Mouse (Mus musculus): ENCODE results near the gene Tbc1d30. TPM values are rescaled to one million over a fixed set of nuclear protein-coding genes. Genes with fewer than 3 reads are reported as not detected.
A peak's percentile ranks its signal among the peaks of the same experiment; 100 is the strongest.

The Tbc1d30 gene
- polyA plus RNA-seq, 1 experiment from 2014 or later = 2.8 TPM

- 84% methylated on average over 8 of the region's 8 CpGs for WGBS
- Histone ChIP-seq H3K27ac (ENCODE audit: low read depth, low read length) (no peak overlapping the region), H3K4me2 (no peak overlapping the region), H3K4me3 (ENCODE audit: low read depth, low read length) (no peak overlapping the region), H3K27me3 (ENCODE audit: control insufficient read depth, insufficient read depth, low read length) (0 out of 2 replicates have a peak, but pooled peaks cover 2% of the 10 kb centered on the region), H3K36me3 (ENCODE audit: control insufficient read depth, insufficient read depth, low read length) (no peaks in the 10 kb centered on the region), H3K9me3 (ENCODE audit: control insufficient read depth, low read length) (no peaks in the 10 kb centered on the region), H3K4me1 (ENCODE audit: control insufficient read depth, insufficient read depth, low read length) (no peaks in the 10 kb centered on the region), H3K9ac (ENCODE audit: low read length) (no peak overlapping the region)
- DNase-seq (ENCODE audit: low spot score, missing footprints) (no peak), ATAC-seq (ENCODE audit: low FRiP score) (no peak)
Measured at GRCm38 (mm10) chr10:121254343-121254742, 96.7 kb downstream of the Tbc1d30 start.

GRCm38 (mm10) chr10:121252781-121253180, 98.3 kb downstream of the Tbc1d30 start:
- Histone ChIP-seq H3K4me2 (no peak overlapping the region), H3K4me1 (ENCODE audit: control insufficient read depth, insufficient read depth, low read length) (no peaks in the 10 kb centered on the region), H3K27ac (ENCODE audit: low read depth, low read length) (no peak overlapping the region), H3K9me3 (ENCODE audit: control insufficient read depth, low read length) (no peaks in the 10 kb centered on the region), H3K27me3 (ENCODE audit: control insufficient read depth, insufficient read depth, low read length) (0 out of 2 replicates have a peak, but pooled peaks cover 2% of the 10 kb centered on the region), H3K36me3 (ENCODE audit: control insufficient read depth, insufficient read depth, low read length) (no peaks in the 10 kb centered on the region), H3K9ac (ENCODE audit: low read length) (no peak overlapping the region), H3K4me3 (ENCODE audit: low read depth, low read length) (no peak overlapping the region)
- 74% methylated on average over 7 of the region's 7 CpGs for WGBS
- ATAC-seq (ENCODE audit: low FRiP score) (no peak), DNase-seq (ENCODE audit: low spot score, missing footprints) (no peak)

- ATAC-seq (ENCODE audit: low FRiP score) = no peak
Measured at GRCm38 (mm10) chr10:121251191-121251590, 99.9 kb downstream of the Tbc1d30 start.

GRCm38 (mm10) chr10:121249820-121250219, 101.3 kb downstream of the Tbc1d30 start:
- Histone ChIP-seq H3K9me3 (ENCODE audit: control insufficient read depth, low read length) (no peaks in the 10 kb centered on the region), H3K27me3 (ENCODE audit: control insufficient read depth, insufficient read depth, low read length) (no peaks in the 10 kb centered on the region), H3K4me2 (no peak overlapping the region), H3K4me3 (ENCODE audit: low read depth, low read length) (no peak overlapping the region), H3K9ac (ENCODE audit: low read length) (no peak overlapping the region), H3K36me3 (ENCODE audit: control insufficient read depth, insufficient read depth, low read length) (no peaks in the 10 kb centered on the region), H3K4me1 (ENCODE audit: control insufficient read depth, insufficient read depth, low read length) (no peaks in the 10 kb centered on the region), H3K27ac (ENCODE audit: low read depth, low read length) (no peak overlapping the region)
- 93% methylated on average over 4 of the region's 4 CpGs for WGBS
- ATAC-seq (ENCODE audit: low FRiP score) (no peak), DNase-seq (ENCODE audit: low spot score, missing footprints) (no peak)

More at GRCm38 (mm10) chr10:121251191-121251590, 99.9 kb downstream of the Tbc1d30 start:
- Histone ChIP-seq H3K9me3 (ENCODE audit: control insufficient read depth, low read length) (no peaks in the 10 kb centered on the region), H3K4me1 (ENCODE audit: control insufficient read depth, insufficient read depth, low read length) (no peaks in the 10 kb centered on the region), H3K36me3 (ENCODE audit: control insufficient read depth, insufficient read depth, low read length) (no peaks in the 10 kb centered on the region), H3K27ac (ENCODE audit: low read depth, low read length) (no peak overlapping the region), H3K27me3 (ENCODE audit: control insufficient read depth, insufficient read depth, low read length) (0 out of 2 replicates have a peak, but pooled peaks cover 2% of the 10 kb centered on the region), H3K9ac (ENCODE audit: low read length) (no peak overlapping the region), H3K4me2 (no peak overlapping the region), H3K4me3 (ENCODE audit: low read depth, low read length) (no peak overlapping the region)
- WGBS = 76% methylated on average over 8 of the region's 8 CpGs
- DNase-seq (ENCODE audit: low spot score, missing footprints) = peak; percentile 21

- H3K4me2 ChIP-seq = no peak overlapping the region
- no peak overlapping the region for H3K27ac ChIP-seq (ENCODE audit: low read depth, low read length)
- no peaks in the 10 kb centered on the region for H3K27me3 ChIP-seq (ENCODE audit: control insufficient read depth, insufficient read depth, low read length)
- no peaks in the 10 kb centered on the region for H3K4me1 ChIP-seq (ENCODE audit: control insufficient read depth, insufficient read depth, low read length)
- H3K9me3 ChIP-seq (ENCODE audit: control insufficient read depth, low read length) = no peaks in the 10 kb centered on the region
- H3K36me3 ChIP-seq (ENCODE audit: control insufficient read depth, insufficient read depth, low read length) = no peaks in the 10 kb centered on the region
- no peak overlapping the region for H3K9ac ChIP-seq (ENCODE audit: low read length)
- DNase-seq (ENCODE audit: low spot score, missing footprints) (no peak), ATAC-seq (ENCODE audit: low FRiP score) (no peak)
- no peak overlapping the region for H3K4me3 ChIP-seq (ENCODE audit: low read depth, low read length)
- WGBS = 93% methylated on average over 11 of the region's 11 CpGs
Measured at GRCm38 (mm10) chr10:121247545-121247944, 103.5 kb downstream of the Tbc1d30 start.

GRCm38 (mm10) chr10:121246971-121247370, 104.1 kb downstream of the Tbc1d30 start:
- Histone ChIP-seq H3K36me3 (ENCODE audit: control insufficient read depth, insufficient read depth, low read length) (no peaks in the 10 kb centered on the region), H3K4me1 (ENCODE audit: control insufficient read depth, insufficient read depth, low read length) (no peaks in the 10 kb centered on the region), H3K27ac (ENCODE audit: low read depth, low read length) (no peak overlapping the region), H3K9me3 (ENCODE audit: control insufficient read depth, low read length) (no peaks in the 10 kb centered on the region), H3K4me3 (ENCODE audit: low read depth, low read length) (no peak overlapping the region), H3K27me3 (ENCODE audit: control insufficient read depth, insufficient read depth, low read length) (no peaks in the 10 kb centered on the region), H3K9ac (ENCODE audit: low read length) (no peak overlapping the region), H3K4me2 (no peak overlapping the region)
- WGBS = 89% methylated on average over 21 of the region's 21 CpGs
- DNase-seq (ENCODE audit: low spot score, missing footprints) (no peak), ATAC-seq (ENCODE audit: low FRiP score) (no peak)

GRCm38 (mm10) chr10:121243373-121244207, 107.5 kb downstream of the Tbc1d30 start:
- Histone ChIP-seq H3K4me3 (ENCODE audit: low read depth, low read length) (no peak overlapping the region), H3K36me3 (ENCODE audit: control insufficient read depth, insufficient read depth, low read length) (no peaks in the 10 kb centered on the region), H3K9ac (ENCODE audit: low read length) (no peak overlapping the region), H3K27ac (ENCODE audit: low read depth, low read length) (no peak overlapping the region), H3K4me1 (ENCODE audit: control insufficient read depth, insufficient read depth, low read length) (no peaks in the 10 kb centered on the region), H3K27me3 (ENCODE audit: control insufficient read depth, insufficient read depth, low read length) (no peaks in the 10 kb centered on the region), H3K4me2 (no peak overlapping the region), H3K9me3 (ENCODE audit: control insufficient read depth, low read length) (no peaks in the 10 kb centered on the region)
- DNase-seq (ENCODE audit: low spot score, missing footprints) (peak; percentile 67), ATAC-seq (ENCODE audit: low FRiP score) (no peak)
- 92% methylated on average over 23 of the region's 23 CpGs for WGBS

- 81% methylated on average over 10 of the region's 10 CpGs for WGBS
- no peak overlapping the region for H3K27ac ChIP-seq (ENCODE audit: low read depth, low read length)
- H3K27me3 ChIP-seq (ENCODE audit: control insufficient read depth, insufficient read depth, low read length) = no peaks in the 10 kb centered on the region
Measured at GRCm38 (mm10) chr10:121242596-121242995, 108.5 kb downstream of the Tbc1d30 start.

GRCm38 (mm10) chr10:121239065-121239464, 112.0 kb downstream of the Tbc1d30 start:
- Histone ChIP-seq H3K27ac (ENCODE audit: low read depth, low read length) (no peak overlapping the region), H3K4me1 (ENCODE audit: control insufficient read depth, insufficient read depth, low read length) (no peaks in the 10 kb centered on the region), H3K4me2 (no peak overlapping the region), H3K9me3 (ENCODE audit: control insufficient read depth, low read length) (no peaks in the 10 kb centered on the region), H3K4me3 (ENCODE audit: low read depth, low read length) (no peak overlapping the region), H3K27me3 (ENCODE audit: control insufficient read depth, insufficient read depth, low read length) (no peaks in the 10 kb centered on the region), H3K9ac (ENCODE audit: low read length) (no peak overlapping the region), H3K36me3 (ENCODE audit: control insufficient read depth, insufficient read depth, low read length) (no peaks in the 10 kb centered on the region)
- no peak for ATAC-seq (ENCODE audit: low FRiP score)
- peak; percentile 54 for DNase-seq (ENCODE audit: low spot score, missing footprints)
- WGBS = 87% methylated on average over 10 of the region's 10 CpGs

More at GRCm38 (mm10) chr10:121242596-121242995, 108.5 kb downstream of the Tbc1d30 start:
- DNase-seq (ENCODE audit: low spot score, missing footprints) (peak; percentile 56), ATAC-seq (ENCODE audit: low FRiP score) (no peak)
- H3K4me3 ChIP-seq (ENCODE audit: low read depth, low read length) = no peak overlapping the region
- H3K4me1 ChIP-seq (ENCODE audit: control insufficient read depth, insufficient read depth, low read length) = no peaks in the 10 kb centered on the region
- H3K9me3 ChIP-seq (ENCODE audit: control insufficient read depth, low read length) = no peaks in the 10 kb centered on the region
- no peak overlapping the region for H3K9ac ChIP-seq (ENCODE audit: low read length)
- H3K36me3 ChIP-seq (ENCODE audit: control insufficient read depth, insufficient read depth, low read length) = no peaks in the 10 kb centered on the region
- H3K4me2 ChIP-seq = no peak overlapping the region
